Mouse (Mus musculus): ENCODE results near the gene Fbxo34. TPM values are rescaled to one million over a fixed set of nuclear protein-coding genes. Genes with fewer than 3 reads are reported as not detected.

The Fbxo34 gene
- total RNA-seq, 4 experiments from 2014 or later, result 9.4 to 12.1 (median 11.6) TPM

- peak; percentile 60 for DNase-seq (ENCODE audit: low spot score)
Observed at GRCm38 (mm10) chr14:47472743-47473546, 22.7 kb downstream of the Fbxo34 start.

GRCm38 (mm10) chr14:47473891-47474290 lies 23.7 kb downstream of the Fbxo34 start:
- DNase-seq (ENCODE audit: low spot score), result no peak

GRCm38 (mm10) chr14:47474571-47475254 lies 24.5 kb downstream of the Fbxo34 start:
- no peak for DNase-seq (ENCODE audit: low spot score)

DNA sequence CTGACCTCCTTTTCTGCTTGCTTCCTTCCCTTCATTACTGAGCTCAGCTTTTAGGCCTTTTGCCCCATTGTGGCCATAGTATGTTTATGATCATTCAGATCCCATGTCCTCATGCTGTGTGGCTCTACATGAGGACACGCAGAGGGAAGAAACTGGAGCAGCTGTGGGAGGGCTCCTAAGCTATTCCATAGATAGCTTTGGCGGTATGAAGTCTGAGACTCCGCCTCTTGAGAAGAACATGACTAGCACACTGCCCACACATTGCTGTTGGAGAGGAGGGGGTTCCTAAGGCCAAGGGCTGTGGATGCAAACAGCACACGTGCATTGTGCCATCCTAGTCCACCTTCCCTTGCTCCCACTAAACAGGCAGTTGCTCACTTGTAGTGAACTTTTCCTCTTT lies 26.0 kb downstream of the Fbxo34 start:
- DNase-seq (ENCODE audit: low spot score), result no peak

GRCm38 (mm10) chr14:47477711-47478110 lies 27.5 kb downstream of the Fbxo34 start:
- no peak for DNase-seq (ENCODE audit: low spot score)

DNA sequence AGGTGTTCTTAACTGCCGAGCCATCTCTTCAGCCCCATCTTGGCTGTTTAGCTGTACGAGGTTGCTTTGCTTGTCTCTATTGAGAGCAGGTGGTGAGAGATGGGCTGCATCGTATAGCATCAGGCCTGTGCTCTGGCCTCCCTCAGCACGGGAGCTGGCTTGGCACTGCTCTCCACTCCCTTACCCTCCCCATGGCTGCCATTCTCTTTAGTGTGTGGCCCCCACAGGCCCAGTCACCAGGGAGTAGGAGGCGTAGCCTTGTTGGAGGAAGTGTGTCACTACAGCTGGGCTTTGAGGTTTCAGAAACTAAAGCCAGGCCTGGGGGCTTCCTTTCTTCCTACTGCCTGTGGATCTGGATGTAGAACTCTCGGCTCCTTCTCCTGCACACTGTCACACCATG lies 32.0 kb downstream of the Fbxo34 start:
- no peak for DNase-seq (ENCODE audit: low spot score)

DNA sequence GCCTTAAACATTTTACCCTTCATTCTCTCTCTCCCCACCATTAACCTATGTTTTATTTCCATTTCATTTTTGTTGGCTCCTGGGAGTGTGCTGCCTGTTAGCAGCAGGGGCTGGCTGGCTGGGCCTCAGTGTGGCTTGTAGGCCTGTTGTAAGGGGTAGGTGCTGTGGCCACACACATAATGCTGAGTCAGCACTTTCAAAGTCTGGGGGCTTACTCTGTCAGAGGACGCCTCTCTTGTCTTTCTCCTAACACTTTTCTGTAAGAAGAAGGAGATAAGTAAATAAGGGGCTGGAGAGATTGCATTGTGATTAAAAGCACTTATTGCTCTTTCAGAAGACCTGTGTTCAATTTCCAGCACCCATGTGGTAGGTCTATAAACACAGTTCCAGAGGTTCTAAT lies 32.9 kb downstream of the Fbxo34 start:
- DNase-seq (ENCODE audit: low spot score), result no peak

GRCm38 (mm10) chr14:47488732-47489131 lies 38.5 kb downstream of the Fbxo34 start:
- no peak for DNase-seq (ENCODE audit: low spot score)

GRCm38 (mm10) chr14:47489310-47490097 lies 39.3 kb downstream of the Fbxo34 start:
- DNase-seq (ENCODE audit: low spot score), result no peak

- DNase-seq (ENCODE audit: low spot score), result no peak
Observed at GRCm38 (mm10) chr14:47490732-47491131, 40.5 kb downstream of the Fbxo34 start.

DNA sequence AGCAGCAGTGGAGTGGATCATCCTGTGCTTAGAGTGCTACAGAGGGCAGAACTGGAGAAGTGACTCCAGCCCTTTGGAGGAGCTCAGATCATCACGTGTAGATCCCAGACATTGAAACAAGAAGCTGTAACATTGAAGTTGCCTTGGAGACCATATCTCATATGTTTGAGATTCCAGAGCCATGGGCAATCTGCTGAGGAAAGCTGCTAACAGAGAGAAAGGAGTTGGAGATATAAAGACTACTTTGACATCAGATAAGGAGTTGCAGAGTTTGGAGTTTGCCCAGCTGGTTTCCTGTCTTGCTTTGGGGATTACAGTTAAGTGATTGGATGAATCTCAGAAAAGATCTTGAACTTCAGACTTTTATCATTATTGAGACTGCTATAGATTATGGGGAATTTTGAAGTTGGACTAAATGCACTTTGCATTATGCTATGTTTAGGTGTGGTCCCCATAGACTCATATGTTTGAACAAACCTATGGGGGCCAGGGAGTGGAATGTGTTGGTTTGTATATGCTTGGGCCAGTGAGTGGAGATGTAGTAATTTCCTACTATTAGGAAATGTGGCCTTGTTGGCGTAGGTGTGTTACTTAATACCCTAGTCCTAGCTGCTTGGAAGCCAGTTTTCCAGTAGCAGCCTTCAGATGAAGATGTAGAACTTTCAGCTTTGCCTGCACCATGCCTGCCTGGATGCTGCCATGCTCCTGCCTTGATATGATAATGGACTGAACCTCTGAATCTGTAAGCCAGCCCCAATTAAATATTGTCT lies 43.6 kb downstream of the Fbxo34 start:
- DNase-seq (ENCODE audit: low spot score), result no peak

- no peak for DNase-seq (ENCODE audit: low spot score)
Observed at GRCm38 (mm10) chr14:47495951-47496350, 45.7 kb downstream of the Fbxo34 start.

DNA sequence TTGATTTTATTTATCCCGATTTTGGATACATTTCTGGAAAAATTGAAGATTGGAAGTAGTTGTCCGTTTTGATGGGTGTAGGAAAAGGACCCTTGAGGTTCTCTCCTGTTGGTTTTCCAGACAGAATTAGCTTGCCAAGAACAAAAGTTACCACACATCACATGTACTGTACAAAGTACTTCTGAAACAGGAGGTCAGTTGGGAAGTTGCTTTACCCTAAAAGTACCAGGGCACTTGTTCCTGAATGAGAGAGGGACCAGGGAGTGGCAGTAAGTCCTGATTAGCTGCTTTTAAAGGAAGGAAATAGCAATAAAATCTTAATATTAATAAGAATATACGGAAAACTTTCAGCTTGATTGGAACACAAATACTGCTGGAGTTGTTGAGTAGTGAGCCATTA lies 46.9 kb downstream of the Fbxo34 start:
- no peak for DNase-seq (ENCODE audit: low spot score)

DNA sequence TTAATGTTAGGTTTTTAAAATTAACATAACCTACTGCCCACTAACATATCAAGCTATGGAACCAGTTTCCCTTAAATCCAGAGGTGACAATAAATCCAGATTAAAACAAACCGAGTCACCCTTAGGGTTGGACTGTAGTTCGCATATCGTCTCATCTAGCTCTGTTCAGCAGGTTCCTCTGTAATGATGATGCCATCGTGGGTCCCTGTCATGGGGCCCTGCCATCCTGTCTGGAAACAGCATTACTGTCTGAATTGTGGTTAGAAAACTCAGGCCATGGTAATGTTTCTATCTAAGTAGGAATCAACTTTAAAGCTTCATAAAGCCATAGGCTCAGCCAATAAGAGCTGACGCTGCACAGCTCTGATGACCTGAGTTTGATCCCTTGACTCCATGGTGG lies 48.4 kb downstream of the Fbxo34 start:
- DNase-seq (ENCODE audit: low spot score), result no peak

DNA sequence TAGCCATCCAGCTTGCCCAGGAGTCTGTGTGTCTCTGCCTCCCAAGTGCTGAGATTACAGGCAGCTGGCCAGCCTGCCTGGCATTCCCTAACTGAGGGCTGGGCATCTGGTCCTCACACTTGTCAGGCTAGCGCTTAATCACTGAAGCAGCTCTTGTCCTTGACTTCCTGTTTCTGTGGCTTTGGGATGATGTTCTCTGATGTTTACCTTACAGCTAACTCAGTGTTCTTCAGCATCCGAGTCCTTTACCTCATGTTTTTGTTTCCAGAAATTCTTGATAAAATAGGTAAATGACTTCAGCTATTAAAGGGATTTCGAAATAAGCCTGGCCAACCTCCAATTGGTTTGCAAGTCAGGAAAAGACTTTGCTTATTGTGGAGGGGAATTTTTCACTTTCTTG lies 53.8 kb downstream of the Fbxo34 start:
- no peak for DNase-seq (ENCODE audit: low spot score)

GRCm38 (mm10) chr14:47506676-47507075 lies 56.5 kb downstream of the Fbxo34 start:
- DNase-seq (ENCODE audit: low spot score), result no peak

DNA sequence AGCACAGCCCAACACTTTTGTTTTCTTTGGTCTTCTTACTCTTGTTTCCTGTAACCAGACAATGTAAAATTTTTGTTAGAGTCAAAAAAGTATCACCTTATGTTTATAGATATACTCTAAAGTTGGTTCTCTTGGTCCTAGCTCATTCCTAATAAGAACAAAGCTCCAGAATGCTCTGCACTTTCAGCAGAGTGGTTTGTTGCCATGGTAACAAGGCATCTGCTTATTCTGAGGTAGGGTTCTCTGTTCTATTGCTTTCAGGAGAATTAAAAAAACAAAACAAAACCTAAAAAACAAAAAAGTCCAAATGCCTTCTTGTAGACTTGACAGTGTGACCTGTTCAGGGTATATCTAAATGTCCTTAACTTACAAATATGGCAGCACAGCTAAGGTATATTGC lies 57.8 kb downstream of the Fbxo34 start:
- no peak for DNase-seq (ENCODE audit: low spot score)

- DNase-seq (ENCODE audit: low spot score), result no peak
Observed at GRCm38 (mm10) chr14:47510244-47510643, 60.0 kb downstream of the Fbxo34 start.

- DNase-seq (ENCODE audit: low spot score), result no peak
Observed at GRCm38 (mm10) chr14:47513606-47514005, 63.4 kb downstream of the Fbxo34 start.

- DNase-seq (ENCODE audit: low spot score), result peak; percentile 31
Observed at GRCm38 (mm10) chr14:47514816-47515453, 64.7 kb downstream of the Fbxo34 start.

DNA sequence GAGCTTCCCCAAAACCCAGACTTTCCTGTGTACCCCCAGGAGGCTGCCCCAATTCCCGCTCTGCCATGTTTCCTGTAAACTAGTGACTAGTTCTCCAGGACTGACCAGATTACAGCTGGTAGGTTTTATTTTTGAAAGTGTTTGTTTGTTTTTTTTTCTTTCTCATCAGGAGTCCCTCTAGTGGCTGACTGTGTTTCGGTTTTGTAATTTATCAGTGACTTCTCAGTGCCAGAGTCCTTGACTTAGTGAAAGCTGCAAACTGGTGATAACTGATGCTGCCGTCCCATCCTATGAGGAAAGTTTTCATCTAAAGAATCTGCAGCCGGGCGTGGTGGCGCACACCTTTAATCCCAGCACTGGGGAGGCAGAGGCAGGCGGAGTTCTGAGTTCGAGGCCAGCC lies 65.4 kb downstream of the Fbxo34 start:
- DNase-seq (ENCODE audit: low spot score), result no peak

All from heart, adult 8-10 months (tissue).